Mouse (Mus musculus) stomach, postnatal 0 days (tissue): Measurements from ENCODE around the gene Hbb-bh2.
"Not testable (repeated sequence)": the region's sequence is repeated elsewhere in the genome, so short reads cannot be mapped to it uniquely, and the experiment has no call there.

Source experiments
- CTCF ChIP-seq: IDR thresholded peaks from 2 replicates; pipeline ENCODE4 v1.5.1; 2016; ENCODE audit warnings: antibody characterized with exemption, low read depth, mild to moderate bottlenecking, moderate library complexity
- EP300 ChIP-seq: optimal IDR thresholded peaks from 2 replicates; pipeline ENCODE3; 2016; ENCODE audit warnings: antibody characterized with exemption

GRCm38 (mm10) chr7:103808120-103808519, 32.2 kb downstream of the Hbb-bh2 start:
- TF ChIP-seq EP300, CTCF: not testable (repeated sequence)
